Mouse (Mus musculus) lung, postnatal 0 days (tissue): ENCODE measurements around the gene Gadd45a. TPM values are rescaled to one million over a fixed set of nuclear protein-coding genes. Genes with fewer than 3 reads are reported as not detected.

Experiments
- ATAC-seq: fragments of 200-750 bp; cut with Nextera tagmentation; 2 replicates; pipeline ENCODE4 v1.8.0; 2017; ENCODE audit warnings: moderate library complexity
- DNase-seq: peaks from one replicate; pipeline ENCODE4 v3.0.0-alpha.2; 2016; ENCODE audit warnings: low spot score
- H3K27ac ChIP-seq: fragments of 300-500 bp; sonication (generic); 2 replicates; pipeline ENCODE4 v1.5.1; 2014; ENCODE audit warnings: antibody characterized with exemption, mild to moderate bottlenecking, low read length, mixed read lengths
- H3K27me3 ChIP-seq: fragments of 300-500 bp; sonication (generic); replicated peaks from 2 replicates; pipeline ENCODE4 v1.6.1; 2014; ENCODE audit warnings: low read length, mixed read lengths; ENCODE audit not compliant: insufficient read depth
- H3K36me3 ChIP-seq: fragments of 300-500 bp; sonication (generic); 2 replicates; pipeline ENCODE4 v1.6.1; 2014; ENCODE audit warnings: low read length, mixed read lengths; ENCODE audit not compliant: insufficient read depth
- H3K4me1 ChIP-seq: fragments of 300-500 bp; sonication (generic); 2 replicates; pipeline ENCODE4 v1.6.1; 2014; ENCODE audit warnings: antibody characterized with exemption, low read depth, low read length, mixed read lengths; ENCODE audit not compliant: insufficient read depth
- H3K4me2 ChIP-seq: fragments of 300-500 bp; sonication (generic); replicated peaks from 2 replicates; pipeline ENCODE4 v1.6.1; 2014; ENCODE audit warnings: low read depth, mild to moderate bottlenecking, low read length, moderate library complexity, mixed read lengths
- H3K4me3 ChIP-seq: fragments of 300-500 bp; sonication (generic); 2 replicates; pipeline ENCODE4 v1.5.1; 2014; ENCODE audit warnings: low read depth, low read length
- H3K9ac ChIP-seq: fragments of 300-500 bp; sonication (generic); replicated peaks from 2 replicates; pipeline ENCODE4 v1.6.1; 2014; ENCODE audit warnings: low read depth, mild to moderate bottlenecking
- H3K9me3 ChIP-seq: fragments of 300-500 bp; sonication (generic); 2 replicates; pipeline ENCODE4 v1.6.1; 2016; ENCODE audit warnings: low read length, mixed read lengths
- CTCF ChIP-seq: IDR thresholded peaks from 2 replicates; pipeline ENCODE4 v1.5.1; 2016; ENCODE audit warnings: antibody characterized with exemption, mild to moderate bottlenecking
- EP300 ChIP-seq: IDR thresholded peaks from 2 replicates; pipeline ENCODE4 v1.6.1; 2016; ENCODE audit warnings: antibody characterized with exemption, mild to moderate bottlenecking, control low read depth
- WGBS: fragments of 180-500 bp; shearing (Covaris S2); extraction: QIAGEN DNeasy Blood & Tissue Kit; methylation state at CpG from one replicate; pipeline ENCODE4 v1.1.7; 2014; 5-methylcytosine and 5-hydroxymethylcytosine counted together
- polyA plus RNA-seq: library from polyadenylated mRNA; unstranded; fragments of >200 nt; fragmentation: Nextera tagmentation; extraction: Ambion mirVana; gene quantifications from 2 replicates; pipeline ENCODE4 v1.2.1, GENCODE M21; 2015

Gadd45a gene
- polyA plus RNA-seq, 1 experiment from 2014 or later = 34.7 TPM

GRCm38 (mm10) chr6:67014679-67015075, 22.6 kb downstream of the Gadd45a start:
- ATAC-seq = peak; percentile 55
- Histone ChIP-seq H3K4me1 (peaks cover 10% of the 10 kb centered on the region; the same call in 1 of the 2 replicates), H3K9ac (no peak overlapping the region), H3K27ac (no peak overlapping the region), H3K4me3 (no peak overlapping the region), H3K36me3 (no peaks in the 10 kb centered on the region), H3K4me2 (no peak overlapping the region), H3K9me3 (no peaks in the 10 kb centered on the region), H3K27me3 (no peaks in the 10 kb centered on the region)
- DNase-seq = no peak
- TF ChIP-seq CTCF = no peak
- no peak for TF ChIP-seq EP300
- 91% methylated on average over 1 of the region's 1 CpGs for WGBS

GRCm38 (mm10) chr6:67013949-67014678, 23.1 kb downstream of the Gadd45a start:
- Histone ChIP-seq H3K27me3 (no peaks in the 10 kb centered on the region), H3K4me2 (no peak overlapping the region), H3K27ac (no peak overlapping the region), H3K9ac (no peak overlapping the region), H3K36me3 (no peaks in the 10 kb centered on the region), H3K4me3 (no peak overlapping the region), H3K9me3 (no peaks in the 10 kb centered on the region), H3K4me1 (peaks cover 10% of the 10 kb centered on the region; the same call in 1 of the 2 replicates)
- TF ChIP-seq EP300 = no peak
- no peak for TF ChIP-seq CTCF
- DNase-seq (no peak), ATAC-seq (no peak)
- 85% methylated on average over 9 of the region's 9 CpGs for WGBS

- H3K4me2 ChIP-seq = no peak overlapping the region
- no peaks in the 10 kb centered on the region for H3K36me3 ChIP-seq
- ATAC-seq (no peak), DNase-seq (no peak)
- H3K9me3 ChIP-seq = no peaks in the 10 kb centered on the region
- H3K27me3 ChIP-seq = no peaks in the 10 kb centered on the region
- peaks cover 10% of the 10 kb centered on the region; the same call in 1 of the 2 replicates for H3K4me1 ChIP-seq
- H3K27ac ChIP-seq = no peak overlapping the region
- no peak overlapping the region for H3K9ac ChIP-seq
- TF ChIP-seq EP300 (no peak), CTCF (no peak)
- no peak overlapping the region for H3K4me3 ChIP-seq
- WGBS = 79% methylated on average over 6 of the region's 6 CpGs
Observed at GRCm38 (mm10) chr6:67013293-67013948, 23.8 kb downstream of the Gadd45a start.

GRCm38 (mm10) chr6:67011217-67011518, 26.1 kb downstream of the Gadd45a start:
- H3K4me3 ChIP-seq = no peak overlapping the region
- TF ChIP-seq CTCF = no peak
- no peak for TF ChIP-seq EP300
- H3K27ac ChIP-seq = no peak overlapping the region
- DNase-seq (no peak), ATAC-seq (peak; percentile 46)
- H3K4me2 ChIP-seq = no peak overlapping the region
- H3K9ac ChIP-seq = no peak overlapping the region
- no peaks in the 10 kb centered on the region for H3K27me3 ChIP-seq
- no peaks in the 10 kb centered on the region for H3K36me3 ChIP-seq
- peaks cover 10% of the 10 kb centered on the region; the same call in 1 of the 2 replicates for H3K4me1 ChIP-seq
- H3K9me3 ChIP-seq = no peaks in the 10 kb centered on the region

GRCm38 (mm10) chr6:67010370-67011216, 26.7 kb downstream of the Gadd45a start:
- 67% methylated on average over 7 of the region's 7 CpGs for WGBS
- no peak overlapping the region for H3K27ac ChIP-seq
- no peak for TF ChIP-seq CTCF
- TF ChIP-seq EP300 = no peak
- DNase-seq = no peak
- peaks cover 5% of the 10 kb centered on the region; the same call in 1 of the 2 replicates for H3K4me1 ChIP-seq
- no peaks in the 10 kb centered on the region for H3K27me3 ChIP-seq
- ATAC-seq = peak; percentile 44
- no peaks in the 10 kb centered on the region for H3K36me3 ChIP-seq
- H3K4me3 ChIP-seq = no peak overlapping the region
- no peak overlapping the region for H3K4me2 ChIP-seq
- H3K9ac ChIP-seq = no peak overlapping the region
- H3K9me3 ChIP-seq = no peaks in the 10 kb centered on the region

- WGBS = 82% methylated on average over 3 of the region's 3 CpGs
- H3K9ac ChIP-seq = no peak overlapping the region
- no peak for TF ChIP-seq CTCF
- no peak for TF ChIP-seq EP300
- H3K27ac ChIP-seq = no peak overlapping the region
- H3K27me3 ChIP-seq = no peaks in the 10 kb centered on the region
- no peak for DNase-seq
- no peaks in the 10 kb centered on the region for H3K36me3 ChIP-seq
- H3K4me2 ChIP-seq = no peak overlapping the region
- no peaks in the 10 kb centered on the region for H3K9me3 ChIP-seq
- no peaks in the 10 kb centered on the region; the same call in 1 of the 2 replicates for H3K4me1 ChIP-seq
- H3K4me3 ChIP-seq = no peak overlapping the region
- no peak for ATAC-seq
Observed at GRCm38 (mm10) chr6:67009888-67010287, 27.4 kb downstream of the Gadd45a start.
